Mouse (Mus musculus): ENCODE measurements around the gene Tm4sf19. TPM values are rescaled to one million over a fixed set of nuclear protein-coding genes. Genes with fewer than 3 reads are reported as not detected.

The Tm4sf19 gene
- not detected for total RNA-seq (2021)

DNA sequence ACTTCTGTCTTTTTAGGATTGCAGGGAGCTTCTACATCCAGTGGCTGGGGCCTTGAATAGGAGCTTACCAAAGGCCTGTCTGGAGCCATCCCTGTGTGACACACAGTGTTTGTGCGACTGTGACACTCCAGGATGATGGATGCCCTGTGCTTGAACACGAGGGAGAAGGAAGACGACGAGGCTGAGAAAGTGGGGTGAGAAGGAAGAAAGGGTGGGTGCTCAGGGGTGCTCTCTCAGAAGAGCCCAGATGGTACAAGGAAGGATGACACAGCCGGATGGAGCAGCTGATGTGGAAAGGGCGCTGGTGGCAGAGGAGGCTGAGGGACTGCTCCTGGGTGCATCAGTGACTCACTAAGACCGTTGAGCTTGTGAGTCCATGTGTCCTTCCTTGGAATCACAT is at the start of gene Tm4sf19:
Gene Tm4sf19 (plus strand): TSS at position 240 of the 400 bp plus-strand sequence.
- DNase-seq (ENCODE audit: low spot score), result no peak
- intact Hi-C loops (cut with DNase I), result no loop called here

DNA sequence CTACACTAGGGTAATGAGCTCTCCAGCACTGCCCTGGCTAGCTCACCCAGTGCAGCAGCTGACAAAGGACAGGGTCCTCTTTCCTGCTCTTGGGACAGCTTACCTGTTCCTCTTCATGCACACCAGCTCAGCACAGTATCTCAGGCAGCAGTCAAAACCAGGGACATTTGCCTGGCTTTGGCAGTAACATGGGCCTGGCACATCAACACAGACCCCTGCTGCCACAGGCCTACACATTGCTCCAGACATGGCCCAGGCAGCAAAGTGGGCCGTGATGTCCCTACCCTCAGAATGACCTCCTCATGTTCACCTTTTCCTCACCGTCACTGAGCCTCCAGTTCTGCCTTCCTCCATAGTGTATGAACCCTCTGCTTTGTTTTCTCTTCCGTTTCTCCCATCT is 49.5 kb upstream of the Tm4sf19 start:
- intact Hi-C loops (cut with DNase I), result no loop called here
- no peak for DNase-seq (ENCODE audit: low spot score)

DNA sequence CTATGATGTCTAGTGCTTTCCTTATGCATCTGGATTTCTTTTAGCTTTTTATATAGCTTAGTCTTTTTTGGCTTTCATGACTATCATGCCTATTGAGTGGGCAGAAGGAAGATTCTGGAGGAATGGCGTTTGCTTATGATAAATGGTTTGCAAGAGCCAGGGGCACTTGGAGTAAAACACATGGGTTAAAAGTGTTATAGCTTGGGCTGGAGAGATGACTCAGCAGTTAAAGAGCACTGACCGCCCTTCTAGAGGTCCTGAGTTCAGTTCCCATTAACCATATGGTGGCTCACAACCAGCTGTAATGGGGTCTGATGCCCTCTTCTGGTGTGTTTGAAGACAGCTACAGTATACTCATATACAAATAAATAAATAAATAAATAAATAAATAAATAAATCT is 36.8 kb upstream of the Tm4sf19 start:
- no peak for DNase-seq (ENCODE audit: low spot score)
- intact Hi-C loops (cut with DNase I), result no loop called here

DNA sequence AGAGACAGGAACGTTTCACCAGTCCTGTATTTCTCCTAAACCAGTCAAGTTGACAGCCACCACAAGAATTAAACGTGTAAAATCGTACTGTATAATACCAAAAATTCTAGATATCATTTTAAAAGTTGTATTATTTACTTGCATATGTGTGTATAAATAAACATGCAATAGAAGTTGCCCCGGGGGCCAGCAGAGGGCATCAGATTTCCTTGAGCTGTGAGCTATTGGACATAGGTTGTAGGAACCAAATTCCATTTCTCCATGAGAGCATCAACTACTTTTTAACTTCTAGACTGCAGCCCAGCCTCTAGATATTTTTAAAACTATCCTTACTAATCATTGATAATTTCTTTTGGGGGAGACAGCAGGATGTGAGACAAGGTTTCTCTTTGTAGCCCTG is 29.0 kb upstream of the Tm4sf19 start:
- intact Hi-C loops (cut with DNase I), result loop anchor here (5.0 kb wide), 1 partner anchor 86 kb away; no protein-coding TSS in a partner anchor
- DNase-seq (ENCODE audit: low spot score), result no peak

DNA sequence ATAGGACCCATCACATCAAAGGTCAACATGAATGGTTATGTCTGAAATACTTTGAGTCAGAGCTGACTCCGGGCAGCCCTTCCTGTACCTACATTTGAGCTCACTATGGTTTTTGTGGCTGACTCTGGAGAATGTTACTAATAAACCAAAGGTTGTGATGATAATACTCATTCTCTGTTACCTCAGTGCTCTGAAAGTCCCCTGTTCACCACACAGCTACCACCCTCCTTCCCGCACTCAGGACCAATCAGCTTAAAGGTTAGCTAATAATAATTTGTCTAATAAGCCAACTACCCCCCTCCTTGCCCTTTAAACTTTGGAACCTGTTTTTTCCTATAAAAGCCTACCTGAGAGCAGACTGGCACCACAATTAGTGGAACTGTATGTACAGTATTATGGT is 20.7 kb upstream of the Tm4sf19 start:
- DNase-seq (ENCODE audit: low spot score), result no peak
- intact Hi-C loops (cut with DNase I), result no loop called here

DNA sequence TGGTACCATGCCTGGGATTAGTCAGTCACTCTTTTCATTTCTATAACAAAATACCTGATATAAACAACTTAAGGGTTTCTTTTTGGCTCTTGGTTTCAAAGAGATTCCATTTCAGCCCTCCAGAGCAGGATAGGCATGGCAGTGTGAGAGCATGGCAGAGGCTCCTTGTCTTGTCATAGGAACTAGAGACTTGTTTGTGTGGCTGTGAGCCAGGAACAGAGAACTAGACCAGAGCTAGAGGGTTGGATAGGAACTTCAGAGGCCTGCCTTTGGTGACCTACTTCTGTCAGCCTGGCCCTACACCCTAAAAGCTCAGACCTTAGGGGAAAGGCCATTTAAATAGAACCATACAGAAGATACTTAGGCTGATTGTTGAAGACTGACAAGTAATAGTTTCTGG is 17.4 kb upstream of the Tm4sf19 start:
- no peak for DNase-seq (ENCODE audit: low spot score)
- intact Hi-C loops (cut with DNase I), result no loop called here

DNA sequence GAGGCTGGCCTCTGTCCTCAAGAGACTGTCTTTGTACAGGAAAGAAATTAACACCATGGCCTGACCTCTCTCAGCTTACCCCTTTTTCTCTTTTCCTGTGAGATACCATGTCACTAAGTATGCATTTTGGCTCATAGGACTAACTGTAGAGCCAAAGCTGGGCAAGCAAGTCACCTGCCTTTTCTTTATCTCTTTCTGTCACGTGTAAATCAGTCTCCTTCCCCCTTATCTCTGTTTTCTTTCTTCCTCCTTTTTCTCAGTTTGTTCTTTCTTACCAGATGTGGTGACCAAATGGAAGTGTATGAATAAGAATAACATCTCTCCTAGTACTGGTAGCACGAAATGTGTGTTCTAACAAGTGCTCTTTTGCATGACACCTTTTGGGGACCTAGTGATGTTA is 15.4 kb upstream of the Tm4sf19 start:
- no peak for DNase-seq (ENCODE audit: low spot score)
- intact Hi-C loops (cut with DNase I), result no loop called here

DNA sequence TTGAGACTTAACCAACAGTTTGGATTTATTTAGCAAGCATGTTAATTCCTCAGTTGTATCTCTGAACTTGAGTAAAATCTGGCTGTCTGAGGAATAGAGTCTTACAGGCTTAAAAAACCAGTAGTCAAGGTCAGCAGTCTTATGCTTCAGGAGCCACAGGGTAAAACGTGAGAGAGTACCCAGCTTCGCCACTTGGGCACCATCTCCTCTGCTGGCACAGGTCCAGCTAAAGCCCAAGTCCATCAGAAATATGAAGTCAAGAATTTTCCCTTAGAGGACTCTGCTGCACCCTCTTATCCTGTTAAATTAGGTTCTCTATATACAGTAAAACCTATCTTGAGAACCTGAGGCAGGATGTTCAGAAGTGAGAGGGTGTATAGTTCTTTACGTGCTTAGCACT is 13.5 kb upstream of the Tm4sf19 start:
- DNase-seq (ENCODE audit: low spot score), result no peak
- intact Hi-C loops (cut with DNase I), result no loop called here

DNA sequence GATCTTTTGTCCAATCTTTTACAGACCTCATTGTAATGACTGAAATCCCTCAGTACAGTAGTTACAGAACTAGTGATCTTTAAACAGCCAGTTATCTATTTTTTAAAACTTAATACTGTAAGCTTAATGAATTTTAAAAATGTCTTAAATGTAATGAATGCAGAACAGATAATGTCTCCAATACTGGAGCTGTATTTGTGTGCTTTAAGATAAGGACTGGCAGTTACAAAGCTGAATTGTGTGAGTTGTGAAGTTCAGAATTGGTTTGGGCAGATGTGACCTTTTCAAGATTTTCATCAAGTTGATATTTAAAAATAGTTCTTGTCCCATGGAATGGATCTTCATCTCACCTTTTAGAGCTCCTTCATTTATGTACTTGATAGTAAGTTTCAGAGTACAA is 11.3 kb upstream of the Tm4sf19 start:
- DNase-seq (ENCODE audit: low spot score), result no peak
- intact Hi-C loops (cut with DNase I), result no loop called here

DNA sequence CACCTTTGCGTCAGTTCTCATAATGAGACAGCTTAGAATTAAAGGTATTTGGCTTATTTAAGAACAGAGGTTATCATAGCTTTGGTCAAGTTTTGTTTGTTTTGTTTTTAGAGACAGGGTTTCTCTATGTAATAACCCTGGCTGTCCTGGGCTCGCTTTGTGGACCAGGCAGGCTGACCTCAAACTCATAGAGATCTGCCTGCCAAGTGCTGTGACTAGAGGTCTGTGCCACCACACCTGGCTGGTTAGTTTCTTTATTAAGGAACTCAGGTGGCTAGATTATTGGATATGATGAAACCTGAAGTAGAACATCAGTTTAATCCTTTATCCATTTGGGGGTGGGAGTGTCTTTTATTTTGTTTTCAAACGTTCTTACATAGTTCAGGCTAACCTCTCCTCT is 10.5 kb upstream of the Tm4sf19 start:
- intact Hi-C loops (cut with DNase I), result no loop called here
- no peak for DNase-seq (ENCODE audit: low spot score)

DNA sequence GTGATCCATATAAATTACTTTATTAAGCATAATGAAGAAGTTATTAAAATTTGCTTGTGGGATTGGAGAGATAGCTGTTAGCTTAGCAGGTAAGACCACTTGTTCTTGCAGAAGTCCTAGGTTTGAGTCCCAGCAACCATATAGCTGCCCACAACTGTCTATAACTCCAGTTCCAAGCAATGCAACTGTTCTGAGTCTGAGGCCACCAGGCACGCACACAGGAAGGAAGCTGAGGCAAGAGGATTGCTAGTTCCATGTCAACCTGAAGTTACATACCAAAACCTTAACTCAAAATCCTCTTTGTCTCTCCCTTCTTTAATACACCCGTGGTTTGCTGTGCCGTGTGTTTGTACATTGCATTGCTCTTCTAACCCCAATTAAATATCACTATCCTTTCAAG is 9.4 kb upstream of the Tm4sf19 start:
- no peak for DNase-seq (ENCODE audit: low spot score)
- intact Hi-C loops (cut with DNase I), result no loop called here

DNA sequence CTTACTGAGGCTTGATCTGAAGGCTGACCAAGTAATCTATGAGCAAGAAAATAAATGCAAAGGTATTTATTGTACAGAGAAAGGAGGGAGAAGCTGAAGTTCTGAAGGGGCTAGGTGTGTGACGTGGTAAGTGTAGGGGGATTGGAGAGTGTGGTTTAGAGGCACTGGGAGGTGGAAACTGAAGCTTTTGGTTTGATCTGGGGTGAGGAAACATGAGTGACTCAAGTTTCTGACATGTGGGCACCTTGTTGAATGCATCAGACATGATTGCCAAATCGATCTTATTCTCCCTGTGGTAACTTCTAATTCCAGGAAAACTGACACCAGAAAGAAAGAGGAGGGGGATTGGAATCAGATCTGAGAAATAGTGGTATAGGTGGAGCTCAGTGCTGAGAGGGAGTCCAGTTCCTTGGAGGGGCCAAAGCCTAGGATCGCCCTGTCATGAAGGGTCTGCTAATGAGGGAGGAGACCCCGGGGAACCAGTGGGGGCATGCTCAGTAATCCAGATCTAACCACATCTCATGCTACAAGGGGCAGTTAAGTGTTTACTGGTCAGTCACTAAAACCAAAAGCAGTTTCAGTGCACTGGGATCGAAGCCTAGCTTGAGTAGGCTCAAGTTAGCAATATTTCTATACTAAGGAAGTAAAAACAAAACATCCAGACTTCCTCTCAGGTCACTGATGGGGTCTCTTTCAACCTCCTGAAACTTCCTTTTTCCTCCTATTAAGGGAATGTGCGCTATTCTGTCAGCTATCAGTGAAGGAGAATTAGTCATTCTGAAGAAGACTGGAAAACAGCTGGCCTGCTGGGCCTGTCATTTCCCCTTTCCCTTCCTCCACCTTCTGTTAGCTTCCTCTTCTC is 4.4 kb upstream of the Tm4sf19 start:
- intact Hi-C loops (cut with DNase I), result no loop called here
- DNase-seq (ENCODE audit: low spot score), result no peak

DNA sequence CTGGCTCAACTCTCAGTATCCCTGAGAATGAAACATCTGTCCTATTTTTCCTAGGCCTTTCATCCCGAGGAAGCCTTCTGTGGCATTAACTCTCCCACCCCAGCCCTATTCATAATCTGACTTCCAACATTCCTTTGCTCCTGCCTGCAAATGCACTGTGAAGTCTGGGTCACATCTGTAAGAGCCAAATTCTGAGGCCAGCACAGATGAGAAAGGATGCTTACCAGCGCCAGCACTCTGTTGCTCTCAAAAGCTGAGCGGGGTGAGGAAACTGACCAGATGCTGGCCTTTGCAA is 3.8 kb upstream of the Tm4sf19 start:
- intact Hi-C loops (cut with DNase I), result no loop called here
- DNase-seq (ENCODE audit: low spot score), result no peak

DNA sequence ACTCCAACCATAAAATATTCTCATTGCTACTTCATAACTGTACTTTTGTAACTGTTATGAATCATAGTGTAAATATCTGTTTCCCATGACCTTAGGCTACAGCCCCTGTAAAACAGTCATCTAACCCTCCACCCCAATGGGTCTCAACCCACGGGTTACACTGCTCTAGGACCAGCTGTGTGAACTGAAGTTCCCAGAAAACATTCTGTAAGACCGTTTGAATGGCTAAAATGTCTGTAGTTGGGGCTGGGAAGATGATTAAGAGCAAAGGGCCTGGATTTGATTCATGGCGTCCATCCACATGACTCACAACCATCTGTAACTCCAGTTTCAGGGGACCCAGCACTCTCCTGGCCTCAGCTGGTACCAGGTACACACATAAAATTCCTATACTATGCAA is 2.1 kb upstream of the Tm4sf19 start:
- intact Hi-C loops (cut with DNase I), result no loop called here

DNA sequence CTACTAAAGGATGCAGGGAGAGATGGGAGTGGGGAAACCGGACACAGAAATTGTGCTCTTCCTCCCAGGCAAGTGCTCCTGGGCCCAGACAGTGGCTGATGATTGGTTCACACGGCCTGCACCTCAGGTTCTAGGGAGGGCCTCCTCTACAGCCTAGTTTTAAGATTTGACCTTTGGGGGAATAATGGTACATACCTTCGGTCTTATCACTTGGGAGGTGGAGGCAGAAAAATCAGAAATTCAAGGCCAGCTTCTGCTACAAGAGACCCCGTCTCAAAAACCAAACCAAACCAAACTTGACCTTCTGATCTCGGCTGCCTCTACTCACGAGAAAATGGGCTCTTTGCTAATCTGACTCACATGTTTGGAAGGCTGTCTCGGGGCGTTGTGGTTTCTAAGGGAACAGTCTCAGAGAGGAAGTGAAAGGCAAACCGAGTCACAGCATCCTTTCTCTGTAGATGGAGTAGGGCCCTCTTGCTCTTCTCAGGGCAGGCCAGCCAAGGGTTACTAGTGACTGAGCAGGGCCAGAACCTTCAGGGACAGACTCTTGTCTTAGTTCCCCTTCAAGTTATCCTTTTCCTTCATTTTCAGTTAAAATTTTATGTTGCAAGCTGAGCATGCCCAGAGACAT is 1.1 kb downstream of the Tm4sf19 start:
- DNase-seq (ENCODE audit: low spot score), result no peak
- intact Hi-C loops (cut with DNase I), result no loop called here

More for the DNA sequence above, 2.1 kb upstream of the Tm4sf19 start:
- DNase-seq (ENCODE audit: low spot score), result no peak

DNA sequence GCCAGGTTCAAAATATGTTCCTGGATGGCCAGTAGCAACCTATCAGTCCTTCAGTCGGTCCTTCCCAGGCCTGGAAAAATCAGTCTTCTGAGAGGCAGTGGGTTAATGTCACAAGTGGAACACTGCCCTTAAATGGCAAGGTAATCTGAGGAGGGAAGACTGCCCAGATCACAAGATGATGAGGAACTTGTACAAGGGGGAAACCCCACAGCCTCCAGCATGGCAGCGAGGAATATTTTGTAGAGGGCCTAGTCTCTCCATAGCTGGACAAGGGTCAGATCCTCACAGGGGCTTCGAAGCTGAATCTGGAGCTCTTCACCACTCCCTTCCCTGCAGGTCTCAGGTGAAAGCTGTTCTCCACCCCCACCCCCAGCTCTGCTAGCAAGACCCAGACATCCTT is 2.5 kb downstream of the Tm4sf19 start:
- DNase-seq (ENCODE audit: low spot score), result no peak

DNA sequence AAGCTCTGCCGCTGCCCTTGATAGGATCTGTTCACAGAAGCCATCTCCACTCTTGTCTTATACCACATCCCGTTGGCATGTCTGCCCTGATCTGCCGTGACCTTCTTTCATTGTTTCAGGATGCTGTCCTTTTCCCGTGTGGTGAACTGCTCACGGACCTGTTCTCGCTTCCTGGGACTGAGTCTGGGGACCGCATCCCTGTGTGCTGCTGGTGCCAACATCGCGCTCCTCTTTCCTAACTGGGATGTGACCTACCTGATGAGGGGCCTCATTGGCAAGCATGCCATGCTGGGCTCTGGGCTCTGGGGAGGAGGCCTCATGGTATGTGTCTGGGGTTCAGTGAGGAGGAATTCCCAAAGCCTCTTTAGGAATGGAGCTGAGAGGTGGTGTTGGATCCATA is 5.4 kb downstream of the Tm4sf19 start:
- no peak for DNase-seq (ENCODE audit: low spot score)
- intact Hi-C loops (cut with DNase I), result no loop called here

More for the DNA sequence above, 2.5 kb downstream of the Tm4sf19 start:
- intact Hi-C loops (cut with DNase I), result no loop called here

DNA sequence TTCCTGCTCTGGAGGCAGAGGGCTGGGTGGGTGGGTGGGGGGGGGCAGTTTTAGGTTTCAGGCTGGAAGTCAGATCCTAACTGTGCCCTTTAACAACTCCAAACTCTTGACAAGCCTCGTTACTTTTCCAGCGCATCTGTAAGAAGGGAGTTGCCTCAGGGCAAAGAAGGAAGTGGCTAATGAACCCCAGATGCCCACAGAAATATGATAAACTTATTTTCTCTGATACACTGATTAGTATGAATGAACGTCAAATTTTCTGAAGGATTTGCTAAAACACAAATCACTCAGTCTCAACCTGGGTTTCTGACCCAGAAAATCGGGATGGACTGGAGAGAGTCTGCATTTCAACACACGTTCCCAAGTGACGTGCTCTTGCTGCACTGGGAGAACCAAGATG is 6.4 kb downstream of the Tm4sf19 start:
- intact Hi-C loops (cut with DNase I), result no loop called here
- DNase-seq (ENCODE audit: low spot score), result no peak

DNA sequence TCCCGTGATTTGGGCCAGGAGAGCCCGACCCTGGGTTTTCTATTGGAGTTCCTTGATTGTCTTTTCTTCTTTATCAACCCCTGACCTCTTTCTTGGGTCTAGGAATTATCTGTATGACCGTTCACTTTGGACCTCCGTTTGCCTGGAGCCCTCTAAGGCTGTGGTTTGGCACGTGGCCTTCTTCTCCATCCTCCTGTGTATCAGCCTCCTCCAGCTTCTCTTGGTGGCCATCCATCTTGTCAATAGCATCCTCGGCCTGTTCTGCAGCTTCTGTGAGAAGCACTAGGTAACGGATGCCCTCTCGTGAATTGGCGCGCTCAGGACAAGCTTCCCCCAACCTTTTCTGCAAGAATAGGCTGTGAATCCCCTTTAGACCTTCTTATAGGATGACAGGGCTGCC is 7.4 kb downstream of the Tm4sf19 start:
- intact Hi-C loops (cut with DNase I), result no loop called here
- no peak for DNase-seq (ENCODE audit: low spot score)

DNA sequence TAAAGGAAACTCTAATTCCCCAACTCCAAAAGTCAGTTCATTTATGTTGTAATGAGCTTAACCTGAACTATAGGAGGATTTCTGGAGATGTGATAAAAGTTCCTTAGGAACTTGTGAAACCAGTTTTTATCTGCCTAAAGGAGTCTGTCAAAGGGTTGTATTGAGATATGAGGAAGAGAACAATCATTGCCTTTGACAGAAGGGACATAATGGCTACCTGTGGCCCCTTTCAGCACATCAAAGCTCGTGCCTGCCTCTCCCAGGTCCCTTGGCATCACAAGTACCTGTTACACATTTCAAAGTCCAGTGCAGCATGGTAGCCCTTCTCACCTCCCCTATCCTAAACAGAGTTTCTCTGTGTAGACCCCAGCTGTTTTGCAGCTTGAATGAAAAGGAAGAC is 17.2 kb downstream of the Tm4sf19 start:
- DNase-seq (ENCODE audit: low spot score), result no peak
- intact Hi-C loops (cut with DNase I), result no loop called here

DNA sequence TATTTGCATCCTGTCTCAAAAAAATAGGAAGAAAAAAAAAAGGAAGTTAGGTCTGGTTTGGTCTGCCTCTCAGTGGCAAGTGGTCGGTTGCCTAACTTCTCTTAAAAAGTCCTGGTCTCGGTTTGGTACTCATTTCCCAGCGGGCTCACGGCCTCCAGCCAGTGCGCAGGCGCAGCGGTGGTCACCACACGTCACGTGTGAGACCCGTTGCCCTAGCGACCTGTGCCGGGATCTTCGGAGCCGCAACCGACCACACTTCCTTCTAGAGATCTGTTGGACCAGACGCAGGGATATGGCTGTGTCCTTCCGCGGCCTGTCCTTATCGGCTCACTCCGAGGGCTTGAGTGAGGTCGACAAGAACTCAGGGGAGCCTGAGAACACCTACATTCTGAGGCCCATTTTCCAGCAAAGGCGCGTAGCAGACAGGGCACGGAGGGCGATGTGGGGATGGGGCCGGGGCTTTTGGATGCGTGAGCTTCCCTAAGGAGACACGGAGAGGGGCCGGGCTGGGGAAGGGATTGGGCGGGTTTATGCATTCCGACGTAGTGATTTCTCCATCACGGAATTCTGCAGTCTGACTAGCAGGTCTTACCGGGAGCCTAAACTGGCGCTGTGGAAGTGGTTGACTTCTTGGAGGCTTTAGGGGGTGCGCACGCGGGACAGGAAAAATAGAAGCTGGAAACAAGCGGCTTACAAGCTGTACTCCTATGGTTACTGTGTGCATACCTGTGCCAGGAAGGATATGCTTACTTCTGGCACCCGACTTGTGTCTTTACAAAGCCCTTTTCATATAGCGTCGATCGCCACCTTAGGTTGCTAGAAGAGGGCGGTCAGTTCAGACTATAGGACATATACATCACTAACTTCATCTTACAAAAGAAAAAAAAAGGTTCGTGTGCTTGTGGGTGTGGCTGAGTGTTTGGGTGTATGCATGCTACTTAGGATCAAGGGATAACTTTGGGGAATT is 19.5 kb downstream of the Tm4sf19 start, which contains the start of gene Tctex1d2:
Gene Tctex1d2 (plus strand): TSS at position 186 of the 967 bp plus-strand sequence.
- intact Hi-C loops (cut with DNase I), result no loop called here
- DNase-seq (ENCODE audit: low spot score), result peak; percentile 95

Data from heart, postnatal 25 days (tissue).